Mouse (Mus musculus): Measurements from ENCODE around the gene Tbx1. TPM values are rescaled to one million over a fixed set of nuclear protein-coding genes. Genes with fewer than 3 reads are reported as not detected.

Tbx1 gene
- polyA plus RNA-seq, 1 experiment from 2014 or later: not detected

GRCm38 (mm10) chr16:18609099-18609498 lies 18.6 kb upstream of the Tbx1 start:
- Histone ChIP-seq H3K4me1 (ENCODE audit: insufficient read depth) (0 out of 2 replicates have a peak, but pooled peaks cover under 1% of the 10 kb centered on the region), H3K27ac (ENCODE audit: low read depth) (no peak overlapping the region), H3K4me2 (ENCODE audit: low read depth, low read length) (no peak overlapping the region), H3K36me3 (replicated peaks; ENCODE audit: insufficient read depth, low read length) (no peaks in the 10 kb centered on the region), H3K4me3 (ENCODE audit: low read depth, low read length) (no peak overlapping the region), H3K9ac (replicated peaks) (no peak overlapping the region), H3K27me3 (ENCODE audit: insufficient read depth, low read length) (0 out of 2 replicates have a peak, but pooled peaks cover 17% of the 10 kb centered on the region), H3K9me3 (ENCODE audit: low read length) (no peaks in the 10 kb centered on the region)
- DNase-seq (no peak), ATAC-seq (no peak)
- 81% methylated on average over 2 of the region's 2 CpGs for WGBS (ENCODE audit: insufficient replicate concordance)
- TF ChIP-seq EP300 (IDR thresholded peaks at IDR 0.05; ENCODE audit: low read depth): no peak

GRCm38 (mm10) chr16:18608226-18608625 lies 17.8 kb upstream of the Tbx1 start:
- H3K4me2 ChIP-seq (ENCODE audit: low read depth, low read length): no peak overlapping the region
- 23% methylated on average over 10 of the region's 11 CpGs for WGBS (ENCODE audit: insufficient replicate concordance)
- TF ChIP-seq EP300 (IDR thresholded peaks at IDR 0.05; ENCODE audit: low read depth) (no peak), CTCF (IDR thresholded peaks at IDR 0.05; ENCODE audit: low read depth) (no peak)
- H3K36me3 ChIP-seq (replicated peaks; ENCODE audit: insufficient read depth, low read length): no peaks in the 10 kb centered on the region
- H3K4me1 ChIP-seq (ENCODE audit: insufficient read depth): 0 out of 2 replicates have a peak, but pooled peaks cover 2% of the 10 kb centered on the region
- no peak for DNase-seq
- no peaks in the 10 kb centered on the region for H3K9me3 ChIP-seq (ENCODE audit: low read length)
- H3K27ac ChIP-seq (ENCODE audit: low read depth): no peak overlapping the region
- H3K4me3 ChIP-seq (ENCODE audit: low read depth, low read length): no peak overlapping the region
- ATAC-seq: no peak
- 0 out of 2 replicates have a peak, but pooled peaks cover 17% of the 10 kb centered on the region for H3K27me3 ChIP-seq (ENCODE audit: insufficient read depth, low read length)
- no peak overlapping the region for H3K9ac ChIP-seq (replicated peaks)

- ATAC-seq (no peak), DNase-seq (no peak)
- no peak overlapping the region for H3K9ac ChIP-seq (replicated peaks)
- H3K36me3 ChIP-seq (replicated peaks; ENCODE audit: insufficient read depth, low read length): no peaks in the 10 kb centered on the region
- WGBS (ENCODE audit: insufficient replicate concordance): 75% methylated on average over 5 of the region's 5 CpGs
- no peaks in the 10 kb centered on the region for H3K9me3 ChIP-seq (ENCODE audit: low read length)
- no peak for TF ChIP-seq CTCF (IDR thresholded peaks at IDR 0.05; ENCODE audit: low read depth)
- TF ChIP-seq EP300 (IDR thresholded peaks at IDR 0.05; ENCODE audit: low read depth): no peak
- 0 out of 2 replicates have a peak, but pooled peaks cover 17% of the 10 kb centered on the region for H3K27me3 ChIP-seq (ENCODE audit: insufficient read depth, low read length)
- no peak overlapping the region for H3K4me2 ChIP-seq (ENCODE audit: low read depth, low read length)
- H3K27ac ChIP-seq (ENCODE audit: low read depth): no peak overlapping the region
- H3K4me1 ChIP-seq (ENCODE audit: insufficient read depth): 0 out of 2 replicates have a peak, but pooled peaks cover 2% of the 10 kb centered on the region
- H3K4me3 ChIP-seq (ENCODE audit: low read depth, low read length): no peak overlapping the region
These were observed 15.2 kb upstream of the Tbx1 start for GRCm38 (mm10) chr16:18605705-18606104.

DNA sequence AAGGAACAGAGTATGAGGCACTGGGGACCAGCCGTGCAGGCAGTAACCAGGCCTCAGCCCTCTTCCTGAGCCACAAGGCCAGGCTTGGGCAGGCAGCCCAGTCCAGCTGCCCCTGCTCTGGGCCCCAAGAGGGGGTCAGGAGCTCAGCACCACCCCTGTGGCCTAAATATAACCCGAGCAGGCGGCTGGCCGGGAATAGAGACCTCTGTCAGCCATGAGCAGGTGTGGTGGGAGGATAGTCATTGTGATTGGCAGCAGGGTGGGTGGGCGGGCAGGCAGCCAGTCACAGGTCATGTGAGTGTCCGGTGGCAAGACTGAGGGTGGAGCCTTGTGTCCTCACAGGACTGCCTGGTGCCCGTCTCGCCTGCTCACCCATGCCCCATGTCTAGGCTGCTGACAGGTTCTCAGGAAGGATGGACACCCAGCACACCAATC lies 13.8 kb upstream of the Tbx1 start:
- Histone ChIP-seq H3K4me3 (ENCODE audit: low read depth, low read length) (no peak overlapping the region), H3K4me2 (ENCODE audit: low read depth, low read length) (no peak overlapping the region), H3K4me1 (ENCODE audit: insufficient read depth) (0 out of 2 replicates have a peak, but pooled peaks cover 2% of the 10 kb centered on the region), H3K36me3 (replicated peaks; ENCODE audit: insufficient read depth, low read length) (no peaks in the 10 kb centered on the region), H3K9ac (replicated peaks) (no peak overlapping the region; the same call in 1 of the 2 replicates), H3K9me3 (ENCODE audit: low read length) (no peaks in the 10 kb centered on the region), H3K27me3 (ENCODE audit: insufficient read depth, low read length) (0 out of 2 replicates have a peak, but pooled peaks cover 8% of the 10 kb centered on the region), H3K27ac (ENCODE audit: low read depth) (no peak overlapping the region)
- no peak for TF ChIP-seq CTCF (IDR thresholded peaks at IDR 0.05; ENCODE audit: low read depth)
- TF ChIP-seq EP300 (IDR thresholded peaks at IDR 0.05; ENCODE audit: low read depth): no peak
- WGBS (ENCODE audit: insufficient replicate concordance): 51% methylated on average over 8 of the region's 8 CpGs
- peak; percentile 49 for DNase-seq
- peak; percentile 89 for ATAC-seq

DNA sequence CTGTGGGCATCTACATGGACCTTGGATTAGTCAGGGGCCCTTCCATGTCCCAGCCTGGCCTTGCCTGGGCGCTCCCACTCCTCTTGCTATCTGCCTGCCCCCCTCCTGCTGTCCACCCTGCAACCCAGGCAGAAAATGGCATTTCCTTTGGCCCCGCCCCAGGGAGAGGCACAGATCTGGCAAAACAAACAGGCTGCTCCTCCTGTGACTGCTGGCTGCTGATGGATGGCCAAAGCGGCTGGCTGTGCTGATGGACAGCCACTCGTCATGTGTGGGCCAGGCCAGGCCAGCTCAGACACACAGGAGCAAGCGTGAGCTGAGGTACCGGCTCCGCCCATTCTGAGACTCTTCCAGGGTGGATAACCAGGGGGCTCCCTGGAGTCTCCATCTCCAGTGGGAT lies 11.0 kb upstream of the Tbx1 start:
- H3K4me3 ChIP-seq (ENCODE audit: low read depth, low read length): no peak overlapping the region
- 0 out of 2 replicates have a peak, but pooled peaks cover 2% of the 10 kb centered on the region for H3K4me1 ChIP-seq (ENCODE audit: insufficient read depth)
- H3K9ac ChIP-seq (replicated peaks): no peak overlapping the region
- no peaks in the 10 kb centered on the region for H3K27me3 ChIP-seq (ENCODE audit: insufficient read depth, low read length)
- ATAC-seq (no peak), DNase-seq (no peak)
- TF ChIP-seq CTCF (IDR thresholded peaks at IDR 0.05; ENCODE audit: low read depth): no peak
- TF ChIP-seq EP300 (IDR thresholded peaks at IDR 0.05; ENCODE audit: low read depth): no peak
- WGBS (ENCODE audit: insufficient replicate concordance): 63% methylated on average over 7 of the region's 7 CpGs
- H3K9me3 ChIP-seq (ENCODE audit: low read length): no peaks in the 10 kb centered on the region
- no peak overlapping the region for H3K4me2 ChIP-seq (ENCODE audit: low read depth, low read length)
- no peaks in the 10 kb centered on the region for H3K36me3 ChIP-seq (replicated peaks; ENCODE audit: insufficient read depth, low read length)
- no peak overlapping the region for H3K27ac ChIP-seq (ENCODE audit: low read depth)

DNA sequence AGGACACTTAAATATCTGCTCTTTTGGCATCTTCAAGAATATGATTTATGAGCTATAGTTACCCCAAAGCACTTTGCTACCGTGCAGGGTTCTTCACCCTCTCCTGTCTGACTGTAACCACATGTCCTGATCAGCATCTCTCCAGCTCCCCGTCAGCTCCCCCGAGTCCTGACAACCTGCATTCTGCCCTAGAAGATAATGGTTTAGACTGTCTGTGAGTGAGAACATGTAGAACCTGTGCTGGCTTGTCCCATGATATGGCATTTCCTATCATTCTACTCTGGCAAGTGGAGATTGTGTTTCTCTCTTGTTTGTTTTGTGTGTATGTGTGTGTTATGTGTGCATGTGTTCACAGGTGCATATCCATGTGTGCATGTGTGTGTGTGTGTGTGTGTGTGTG lies 7.5 kb upstream of the Tbx1 start:
- Histone ChIP-seq H3K4me2 (ENCODE audit: low read depth, low read length) (no peak overlapping the region), H3K4me1 (ENCODE audit: insufficient read depth) (0 out of 2 replicates have a peak, but pooled peaks cover 2% of the 10 kb centered on the region), H3K36me3 (replicated peaks; ENCODE audit: insufficient read depth, low read length) (no peaks in the 10 kb centered on the region), H3K9me3 (ENCODE audit: low read length) (no peaks in the 10 kb centered on the region), H3K9ac (replicated peaks) (no peak overlapping the region), H3K4me3 (ENCODE audit: low read depth, low read length) (no peak overlapping the region), H3K27me3 (ENCODE audit: insufficient read depth, low read length) (peaks cover 5% of the 10 kb centered on the region; the same call in 1 of the 2 replicates), H3K27ac (ENCODE audit: low read depth) (no peak overlapping the region)
- ATAC-seq (no peak), DNase-seq (no peak)
- WGBS (ENCODE audit: insufficient replicate concordance): 43% methylated on average over 3 of the region's 3 CpGs
- TF ChIP-seq CTCF (IDR thresholded peaks at IDR 0.05; ENCODE audit: low read depth) (no peak), EP300 (IDR thresholded peaks at IDR 0.05; ENCODE audit: low read depth) (no peak)

All from liver, postnatal 0 days (tissue).